17 mouse cellular contexts compared by ENCODE assay signal in genomic region chr4:134594731-134595439, GRCm38 (mm10). TPM values are rescaled to one million over a fixed set of nuclear protein-coding genes. Genes with fewer than 3 reads are reported as not detected.
DNase-seq lines count a peak whose midpoint lies in the region; ATAC-seq lines count a peak whose summit lies in the region.
"Had no signal": no experiment of that assay in that cellular context is flagged by ENCODE, and none has a peak within 500 bp of the region (broad histone marks: within the 10 kb centered on the region; RNA-seq: fewer than 3 reads in every experiment).

No protein-coding gene starts in this region.

- peak; percentile 86 for ATAC-seq in granulocyte monocyte progenitor cell, adult 5-6 weeks (replicated peaks; ENCODE audit: poor library complexity, severe bottlenecking)
- ATAC-seq in monocyte, adult 5-6 weeks (replicated peaks; ENCODE audit: insufficient number of reproducible peaks, low FRiP score, low TSS enrichment, poor library complexity, severe bottlenecking) = peak; percentile 96
- ATAC-seq: forebrain, embryonic 16.5 days; hindbrain, embryonic 16.5 days; midbrain, embryonic 16.5 days had no signal

- peak; percentile 20 for DNase-seq in kidney, adult 9 months
- no peak for DNase-seq in kidney, postnatal 4 days
- DNase-seq in A20 (ENCODE audit: low read depth, low spot score) = peak; percentile 55
- DNase-seq in thymus, postnatal 36 days = no peak
- no peak for DNase-seq in adipocyte (ENCODE audit: low spot score)
- no peak for DNase-seq in right cerebral cortex, postnatal 14 days
- DNase-seq: adrenal gland, postnatal 14 days; cerebellum, postnatal 25 days; gastrocnemius, adult 2 months; heart, postnatal 10 days; kidney, adult 8-10 months; retina, postnatal 1 day had no signal

RNA-seq across cellular contexts. Expression of gene Selenon, which starts 42.9 kb away (rescaled TPM):
- total RNA-seq in granulocyte monocyte progenitor cell, adult 5-6 weeks (2014; fragmentation: Nextera tagmentation) = 32.4 and 32.8 TPM in 2 replicates
- 3.2 and 6.9 TPM in 2 replicates for total RNA-seq in granulocyte monocyte progenitor cell, adult 5-6 weeks (2017)
- 13.0 to 27.3 TPM (median 15.4 TPM) in 3 replicates for total RNA-seq in monocyte, adult 5-6 weeks (2017)

RNA-seq across cellular contexts. Expression of gene Mtfr1l, which starts 59.7 kb away (rescaled TPM):
- total RNA-seq in granulocyte monocyte progenitor cell, adult 5-6 weeks (2014; fragmentation: Nextera tagmentation) = 64.6 and 67.4 TPM in 2 replicates
- 52.0 and 54.8 TPM in 2 replicates for total RNA-seq in granulocyte monocyte progenitor cell, adult 5-6 weeks (2017)
- total RNA-seq in monocyte, adult 5-6 weeks (2017) = 35.4 to 39.0 TPM (median 37.6 TPM) in 3 replicates

Comparison
In these comparisons a context has a peak if more than half of its experiments do, and no peak if none do; other contexts are left out.
1. DNase-seq: peak in kidney, adult 9 months (single experiment) and A20 (single experiment); none in kidney, postnatal 4 days (0 of 2), thymus, postnatal 36 days (0 of 2), adipocyte (single experiment) and right cerebral cortex, postnatal 14 days (single experiment).